9 mouse cellular contexts compared by ENCODE assay signal in the genomic region with DNA sequence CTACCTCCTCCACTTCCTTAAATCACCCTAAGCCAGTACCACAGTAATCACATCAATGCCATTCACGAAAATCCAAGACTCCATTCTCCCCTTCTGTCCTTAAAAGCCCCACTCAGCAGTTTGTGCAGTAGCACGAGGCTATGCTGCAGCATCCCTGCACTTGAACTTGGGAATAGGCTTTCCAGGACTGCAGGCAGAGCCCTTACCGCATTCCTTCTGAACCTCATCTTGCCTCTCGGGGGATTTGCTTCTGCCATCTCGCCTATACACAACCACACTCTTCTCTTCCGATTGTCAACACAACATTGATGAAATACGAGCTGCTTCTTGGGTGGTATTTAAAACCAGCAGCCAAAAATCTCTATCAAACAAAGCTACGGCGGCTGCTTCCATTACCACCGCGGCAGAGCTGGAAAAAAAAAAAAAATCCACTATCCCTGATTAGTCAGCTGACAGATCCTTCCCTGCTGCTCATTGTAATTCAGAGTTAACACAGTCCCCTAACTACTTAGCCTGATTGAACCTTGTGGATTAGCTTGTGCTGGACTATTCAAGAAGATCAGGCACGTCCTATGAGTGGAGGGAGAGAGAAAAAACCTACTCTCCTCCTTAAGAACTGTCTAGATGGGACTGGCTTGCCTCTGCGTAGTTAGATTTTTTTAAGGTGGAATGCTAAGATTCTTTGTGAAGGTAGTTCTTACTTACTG. TPM values are rescaled to one million over a fixed set of nuclear protein-coding genes. Genes with fewer than 3 reads are reported as not detected.
A peak's percentile ranks its signal among the peaks of the same experiment; 100 is the strongest.
DNase-seq lines count a peak whose midpoint lies in the region; ATAC-seq and TF ChIP-seq lines count a peak whose summit lies in the region.
"Had no signal": no experiment of that assay in that cellular context is flagged by ENCODE, and none has a peak within 500 bp of the region (broad histone marks: within the 10 kb centered on the region; RNA-seq: fewer than 3 reads in every experiment).

No protein-coding gene starts in this region.

- POLR2A ChIA-PET in Patski (lab: Charles Lee): no interaction called here

- H3K9ac ChIP-seq in heart, embryonic 11.5 days (ENCODE audit: low read depth, low read length): no peak overlapping the region

- CTCF ChIA-PET in Patski (lab: Charles Lee): no interaction called here

- H3K4me3 ChIP-seq in heart, embryonic 11.5 days (ENCODE audit: low read depth, low read length): peak overlapping the region; percentile 31

- ATAC-seq in heart, embryonic 11.5 days (replicated peaks; ENCODE audit: insufficient number of reproducible peaks, low FRiP score, low TSS enrichment): no peak
- ATAC-seq in Patski: peak; percentile 35

- no peak for DNase-seq in heart, postnatal 14 days
- no peak for DNase-seq in Patski (ENCODE audit: low read depth, low spot score)
- peak; percentile 0 for DNase-seq in forelimb bud, embryonic 11.5 days (ENCODE audit: low read depth, low spot score)
- DNase-seq in left cerebral cortex, postnatal 36 days (ENCODE audit: low spot score in 2 of 2): peak; percentile 6 to 11
- peak; percentile 26 to 29 for DNase-seq in right cerebral cortex, postnatal 10 days (ENCODE audit: low spot score in 2 of 2)
- no peak for DNase-seq in ovary, adult 18-20 months (ENCODE audit: low spot score)
- no peak for DNase-seq in MN1 (ENCODE audit: low spot score)

- WGBS in heart, embryonic 11.5 days (ENCODE audit: insufficient replicate concordance): 12% methylated on average over 13 of the region's 13 CpGs

- no peak for TF ChIP-seq CTCF in Patski (IDR thresholded peaks at IDR 0.05)

- H3K4me1 ChIP-seq in heart, embryonic 11.5 days (ENCODE audit: control insufficient read depth, insufficient read depth, low read length): no peaks in the 10 kb centered on the region

- no peaks in the 10 kb centered on the region for H3K36me3 ChIP-seq in heart, embryonic 11.5 days (ENCODE audit: control insufficient read depth, insufficient read depth, low read length)

- in situ Hi-C loops in Patski (cut with MboI; ENCODE audit: low pct_unique_long_range_greater_than_20kb): no loop called here

- intact Hi-C loops in heart, postnatal 14 days (cut with DNase I): no loop called here
- intact Hi-C loops in left cerebral cortex, postnatal 36 days (cut with DNase I): no loop called here

- H3K27me3 ChIP-seq in heart, embryonic 11.5 days (ENCODE audit: control insufficient read depth, insufficient read depth, low read length): no peaks in the 10 kb centered on the region
- peaks cover 48% of the 10 kb centered on the region for H3K27me3 ChIP-seq in Patski

- peak overlapping the region; percentile 45 for H3K4me2 ChIP-seq in heart, embryonic 11.5 days

- H3K9me3 ChIP-seq in heart, embryonic 11.5 days (replicated peaks; ENCODE audit: control insufficient read depth, low read length): no peaks in the 10 kb centered on the region

- H3K27ac ChIP-seq in heart, embryonic 11.5 days (ENCODE audit: low read depth, low read length): no peak overlapping the region

RNA-seq across cellular contexts. Expression of a gene that starts 31.5 kb away (rescaled TPM):
- 0.04 and 0.07 TPM in 2 replicates for polyA plus RNA-seq in heart, embryonic 11.5 days (2014; fragmentation: Nextera tagmentation; extraction: Ambion mirVana)
- under 1 TPM in 1 of 2 experiments, not detected in 1; 0.12 TPM for total RNA-seq in heart, postnatal 14 days (2021)
- polyA plus RNA-seq in Patski (2021): not detected
- total RNA-seq in left cerebral cortex, postnatal 36 days (2021): 1 to 10 TPM; 3.9 to 4.4 TPM
- total RNA-seq: MEL had no signal

Comparison
In these comparisons a context has a peak if more than half of its experiments do, and no peak if none do; other contexts are left out.
1. DNase-seq: peak in forelimb bud, embryonic 11.5 days (single experiment), left cerebral cortex, postnatal 36 days (2 of 2) and right cerebral cortex, postnatal 10 days (2 of 2); none in heart, postnatal 14 days (0 of 2), Patski (single experiment), ovary, adult 18-20 months (single experiment) and MN1 (single experiment).
2. RNA of a gene that starts 31.5 kb away (total RNA-seq): 3.9 to 4.4 TPM in left cerebral cortex, postnatal 36 days; 0.12 TPM in heart, postnatal 14 days; every median in the first group is over 4 times any median in the second.